Mouse (Mus musculus) kidney, adult 2 months (tissue): ENCODE measurements at regions not wholly inside any gene's neighbourhood (a gene's known extent, or its start where the extent isn't known, plus 50 kb on each side); places are given as distances from the start of the nearest gene placed in this dataset.

Experiments used
- CTCF ChIP-seq: fragments of 200-500 bp; conservative IDR thresholded peaks from 2 replicates; pipeline ENCODE4 v1.5.1; 2011; ENCODE audit warnings: low read depth, mild to moderate bottlenecking, control low read depth, low read length, moderate library complexity, mixed read lengths; ENCODE audit not compliant: insufficient read depth, insufficient read length
- POLR2A ChIP-seq: fragments of 200-500 bp; IDR thresholded peaks from one replicate; pipeline ENCODE4 v1.6.1; 2011; ENCODE audit warnings: low read depth, low read length, control low read depth

- TF ChIP-seq CTCF: no peak
- TF ChIP-seq POLR2A: no peak
These were observed 130.0 kb upstream of the Zfp217 start for GRCm38 (mm10) chr2:170277896-170278295.
